Mouse (Mus musculus) myocyte (in vitro differentiated cells): ENCODE data around the gene H2afy2. TPM values are rescaled to one million over a fixed set of nuclear protein-coding genes. Genes with fewer than 3 reads are reported as not detected.

Experiments
- H3K27me3 ChIP-seq: one replicate; pipeline ENCODE4 v1.6.1; 2011; ENCODE audit not compliant: control insufficient read depth, insufficient read depth, insufficient read length
- H3K36me3 ChIP-seq: one replicate; pipeline ENCODE4 v1.6.1; 2011; ENCODE audit not compliant: control insufficient read depth, insufficient read depth
- H3K4me2 ChIP-seq: one replicate; pipeline ENCODE4 v1.6.1; 2011; ENCODE audit warnings: low read depth, control low read depth
- H3K4me3 ChIP-seq: one replicate; pipeline ENCODE4 v1.5.1; 2011; ENCODE audit warnings: mild to moderate bottlenecking, control low read depth, moderate library complexity
- H3K79me2 ChIP-seq: one replicate; pipeline ENCODE4 v1.6.1; 2011; ENCODE audit not compliant: control insufficient read depth, insufficient read depth
- H3ac ChIP-seq: one replicate; pipeline ENCODE4 v1.6.1; 2011; ENCODE audit not compliant: control insufficient read depth, insufficient read length
- CEBPB ChIP-seq: IDR thresholded peaks from 2 replicates; pipeline ENCODE4 v1.6.1; 2011; ENCODE audit warnings: mild to moderate bottlenecking, moderate library complexity; ENCODE audit not compliant: poor library complexity, insufficient read depth, severe bottlenecking
- E2F4 ChIP-seq: IDR thresholded peaks from one replicate; pipeline ENCODE4 v1.6.1; 2011; ENCODE audit warnings: mild to moderate bottlenecking, control low read depth, moderate library complexity; ENCODE audit not compliant: insufficient read depth
- MAX ChIP-seq: IDR thresholded peaks from one replicate; pipeline ENCODE4 v1.6.1; 2011; ENCODE audit warnings: low read depth, mild to moderate bottlenecking, control low read depth
- MYOD1 ChIP-seq, 3 experiments: IDR thresholded peaks; one replicate each; pipeline ENCODE4 v1.6.1; 2011; ENCODE audit warnings: control low read depth in 2 of 3, low read depth in 2 of 3, mild to moderate bottlenecking in 2 of 3, moderate library complexity in 1 of 3; ENCODE audit not compliant: insufficient read length in 2 of 3, control insufficient read depth in 1 of 3
- MYOG ChIP-seq, 3 experiments: IDR thresholded peaks; one replicate each; pipeline ENCODE4 v1.6.1; 2011; ENCODE audit warnings: control low read depth in 2 of 3, low read depth in 2 of 3, mild to moderate bottlenecking in 2 of 3; ENCODE audit not compliant: insufficient read length in 2 of 3, control insufficient read depth in 1 of 3, insufficient read depth in 1 of 3
- POLR2A ChIP-seq: IDR thresholded peaks from one replicate; pipeline ENCODE4 v1.6.1; 2011; ENCODE audit warnings: low read depth, mild to moderate bottlenecking, control low read depth, moderate library complexity; ENCODE audit not compliant: insufficient read length
- POLR2AphosphoS2 ChIP-seq: IDR thresholded peaks from one replicate; pipeline ENCODE4 v1.6.1; 2011; ENCODE audit warnings: low read depth, control low read depth; ENCODE audit not compliant: insufficient read length
- REST ChIP-seq: IDR thresholded peaks from one replicate; pipeline ENCODE4 v1.6.1; 2011; ENCODE audit warnings: mild to moderate bottlenecking, control low read depth, moderate library complexity; ENCODE audit not compliant: insufficient read depth, insufficient read length
- SRF ChIP-seq: IDR thresholded peaks from one replicate; pipeline ENCODE4 v1.6.1; 2011; ENCODE audit warnings: low read depth; ENCODE audit not compliant: control insufficient read depth, insufficient read length
- TCF12 ChIP-seq: IDR thresholded peaks from one replicate; pipeline ENCODE4 v1.6.1; 2011; ENCODE audit warnings: mild to moderate bottlenecking, control low read depth; ENCODE audit not compliant: poor library complexity, insufficient read depth, severe bottlenecking
- TCF3 ChIP-seq: IDR thresholded peaks from one replicate; pipeline ENCODE4 v1.6.1; 2011; ENCODE audit warnings: low read depth, control low read depth; ENCODE audit not compliant: insufficient read length
- USF1 ChIP-seq: IDR thresholded peaks from one replicate; pipeline ENCODE4 v1.6.1; 2011; ENCODE audit warnings: low read depth, mild to moderate bottlenecking, control low read depth, moderate library complexity
- polyA plus RNA-seq: library from polyadenylated mRNA; unstranded; fragments of >200 nt; fragmentation: generic; extraction: Trizol; gene quantifications from one replicate; pipeline ENCODE4 v1.2.1, GENCODE M21; 2012; ENCODE audit warnings: missing spikeins

H2afy2 gene
- 4.5 TPM for polyA plus RNA-seq

GRCm38 (mm10) chr10:61783621-61784251, at the start of gene H2afy2:
Gene H2afy2, minus strand, starts transcription at chr10:61784147.
- Histone ChIP-seq H3K27me3 (peaks cover 13% of the 10 kb centered on the region), H3ac (peak within 1 kb of the TSS; percentile 90), H3K79me2 (no peaks in the 10 kb centered on the region), H3K4me3 (peak within 1 kb of the TSS; percentile 20), H3K36me3 (no peaks in the 10 kb centered on the region), H3K4me2 (peak within 1 kb of the TSS; percentile 55)
- no peak for TF ChIP-seq POLR2A
- no peak for TF ChIP-seq USF1
- no peak for TF ChIP-seq REST
- no peak for TF ChIP-seq POLR2AphosphoS2
- TF ChIP-seq E2F4 = no peak
- TF ChIP-seq TCF3 = no peak
- TF ChIP-seq MYOG (IDR thresholded peaks at IDR 0.05; ENCODE audit: control insufficient read depth in 1 of 3, insufficient read depth in 1 of 3, insufficient read length in 2 of 3, low read depth in 2 of 3) = no peak
- no peak for TF ChIP-seq MAX
- TF ChIP-seq MYOD1 (IDR thresholded peaks at IDR 0.05; ENCODE audit: control insufficient read depth in 1 of 3, insufficient read length in 2 of 3, low read depth in 2 of 3) = no peak
- no peak for TF ChIP-seq CEBPB
- no peak for TF ChIP-seq SRF
- no peak for TF ChIP-seq TCF12

- H3ac ChIP-seq = no peak overlapping the region
- no peaks in the 10 kb centered on the region for H3K79me2 ChIP-seq
- TF ChIP-seq TCF12 (no peak), USF1 (no peak), POLR2AphosphoS2 (no peak), E2F4 (no peak), SRF (no peak), REST (no peak), MAX (no peak), MYOG (IDR thresholded peaks at IDR 0.05; ENCODE audit: control insufficient read depth in 1 of 3, insufficient read depth in 1 of 3, insufficient read length in 2 of 3, low read depth in 2 of 3) (no peak), TCF3 (no peak), CEBPB (no peak), MYOD1 (IDR thresholded peaks at IDR 0.05; ENCODE audit: control insufficient read depth in 1 of 3, insufficient read length in 2 of 3, low read depth in 2 of 3) (no peak), POLR2A (no peak)
- no peak overlapping the region for H3K4me3 ChIP-seq
- no peak overlapping the region for H3K4me2 ChIP-seq
- H3K27me3 ChIP-seq = peaks cover 31% of the 10 kb centered on the region
- H3K36me3 ChIP-seq = no peaks in the 10 kb centered on the region
Measured at GRCm38 (mm10) chr10:61832713-61833112, 48.8 kb upstream of the H2afy2 start.

GRCm38 (mm10) chr10:61831741-61832140, 47.8 kb upstream of the H2afy2 start:
- H3ac ChIP-seq = no peak overlapping the region
- TF ChIP-seq TCF3 = no peak
- no peak for TF ChIP-seq POLR2A
- no peak for TF ChIP-seq MYOD1 (IDR thresholded peaks at IDR 0.05; ENCODE audit: control insufficient read depth in 1 of 3, insufficient read length in 2 of 3, low read depth in 2 of 3)
- no peak for TF ChIP-seq MAX
- TF ChIP-seq REST = no peak
- TF ChIP-seq TCF12 = no peak
- no peak for TF ChIP-seq SRF
- TF ChIP-seq CEBPB = no peak
- no peak for TF ChIP-seq E2F4
- TF ChIP-seq USF1 = no peak
- TF ChIP-seq POLR2AphosphoS2 = no peak
- H3K36me3 ChIP-seq = no peaks in the 10 kb centered on the region
- H3K4me2 ChIP-seq = no peak overlapping the region
- no peak overlapping the region for H3K4me3 ChIP-seq
- no peaks in the 10 kb centered on the region for H3K79me2 ChIP-seq
- H3K27me3 ChIP-seq = peaks cover 24% of the 10 kb centered on the region

GRCm38 (mm10) chr10:61831251-61831650, 47.3 kb upstream of the H2afy2 start:
- H3K27me3 ChIP-seq = peaks cover 22% of the 10 kb centered on the region

GRCm38 (mm10) chr10:61830817-61831216, 46.9 kb upstream of the H2afy2 start:
- H3K4me3 ChIP-seq = no peak overlapping the region
- H3K27me3 ChIP-seq = peaks cover 18% of the 10 kb centered on the region
- H3ac ChIP-seq = no peak overlapping the region
- no peak for TF ChIP-seq MAX
- TF ChIP-seq E2F4 = no peak
- TF ChIP-seq SRF = no peak
- no peak for TF ChIP-seq POLR2AphosphoS2
- TF ChIP-seq USF1 = no peak
- TF ChIP-seq TCF12 = no peak
- TF ChIP-seq MYOD1 (IDR thresholded peaks at IDR 0.05; ENCODE audit: control insufficient read depth in 1 of 3, insufficient read length in 2 of 3, low read depth in 2 of 3) = no peak
- TF ChIP-seq MYOG (IDR thresholded peaks at IDR 0.05; ENCODE audit: control insufficient read depth in 1 of 3, insufficient read depth in 1 of 3, insufficient read length in 2 of 3, low read depth in 2 of 3) = no peak
- H3K79me2 ChIP-seq = no peaks in the 10 kb centered on the region
- no peaks in the 10 kb centered on the region for H3K36me3 ChIP-seq
- H3K4me2 ChIP-seq = no peak overlapping the region

More at GRCm38 (mm10) chr10:61831251-61831650, 47.3 kb upstream of the H2afy2 start:
- no peaks in the 10 kb centered on the region for H3K36me3 ChIP-seq
- TF ChIP-seq MYOD1 (IDR thresholded peaks at IDR 0.05; ENCODE audit: control insufficient read depth in 1 of 3, insufficient read length in 2 of 3, low read depth in 2 of 3) (no peak), USF1 (no peak), E2F4 (no peak), REST (no peak), TCF12 (no peak), TCF3 (no peak), CEBPB (no peak), POLR2AphosphoS2 (no peak)
- no peak overlapping the region for H3K4me3 ChIP-seq
- no peaks in the 10 kb centered on the region for H3K79me2 ChIP-seq
- no peak overlapping the region for H3K4me2 ChIP-seq
- H3ac ChIP-seq = no peak overlapping the region
